In genomic region chr13:55005691-55006414, GRCm38 (mm10) we compare ENCODE assay signal across 21 mouse cellular contexts. TPM values are rescaled to one million over a fixed set of nuclear protein-coding genes. Genes with fewer than 3 reads are reported as not detected.
DNase-seq lines count a peak whose midpoint lies in the region; ATAC-seq and TF ChIP-seq lines count a peak whose summit lies in the region.
"Had no signal": no experiment of that assay in that cellular context is flagged by ENCODE, and none has a peak within 500 bp of the region (broad histone marks: within the 10 kb centered on the region; RNA-seq: fewer than 3 reads in every experiment).

No protein-coding gene starts in this region.

- intact Hi-C loops in left cerebral cortex, postnatal 36 days (cut with DNase I): no loop called here

- no peak overlapping the region for H3K4me3 ChIP-seq in embryonic facial prominence, embryonic 12.5 days
- no peak overlapping the region for H3K4me3 ChIP-seq in embryonic facial prominence, embryonic 10.5 days
- no peak overlapping the region for H3K4me3 ChIP-seq in midbrain, embryonic 12.5 days
- no peak overlapping the region for H3K4me3 ChIP-seq in midbrain, embryonic 11.5 days (ENCODE audit: low read depth, low read length)
- peak overlapping the region; percentile 30; the same call in 1 of the 2 replicates for H3K4me3 ChIP-seq in G1E (ENCODE audit: low read depth, low read length)
- H3K4me3 ChIP-seq: limb, embryonic 12.5 days; liver, embryonic 13.5 days; stomach, embryonic 15.5 days had no signal

- H3K27me3 ChIP-seq in embryonic facial prominence, embryonic 12.5 days: 0 out of 2 replicates have a peak, but pooled peaks cover 2% of the 10 kb centered on the region
- H3K27me3 ChIP-seq in embryonic facial prominence, embryonic 10.5 days (replicated peaks; ENCODE audit: low read depth, poor library complexity, severe bottlenecking): peaks cover 85% of the 10 kb centered on the region
- H3K27me3 ChIP-seq in midbrain, embryonic 12.5 days: peaks cover 71% of the 10 kb centered on the region
- H3K27me3 ChIP-seq in midbrain, embryonic 11.5 days (ENCODE audit: control insufficient read depth, insufficient read depth, low read length): peaks cover 8% of the 10 kb centered on the region; the same call in 1 of the 2 replicates
- H3K27me3 ChIP-seq in G1E (ENCODE audit: insufficient read depth, low read length): peaks cover 3% of the 10 kb centered on the region; the same call in 1 of the 2 replicates
- H3K27me3 ChIP-seq: liver, embryonic 13.5 days; stomach, embryonic 15.5 days had no signal

- ATAC-seq in embryonic facial prominence, embryonic 12.5 days (ENCODE audit: insufficient number of reproducible peaks, insufficient read depth, low FRiP score, low TSS enrichment): 0 out of 2 replicates have a peak, but pooled peaks have one; percentile 4
- no peak for ATAC-seq in midbrain, embryonic 12.5 days (ENCODE audit: low FRiP score, low read depth)
- ATAC-seq in midbrain, embryonic 11.5 days (ENCODE audit: low FRiP score): no peak
- ATAC-seq in G1E (ENCODE audit: extremely low read depth, insufficient number of reproducible peaks, low FRiP score, poor library complexity, severe bottlenecking): no peak
- no peak for ATAC-seq in granulocyte monocyte progenitor cell, adult 5-6 weeks (replicated peaks; ENCODE audit: poor library complexity, severe bottlenecking)
- ATAC-seq: CD4-positive, CD25-positive, alpha-beta regulatory T cell, adult 4 months; inflammation-experienced regulatory T-cells, adult 6 months had no signal

- 79% methylated on average over 31 of the region's 31 CpGs for WGBS in embryonic facial prominence, embryonic 12.5 days
- 83% methylated on average over 31 of the region's 31 CpGs for WGBS in embryonic facial prominence, embryonic 10.5 days
- 72% methylated on average over 31 of the region's 31 CpGs for WGBS in midbrain, embryonic 12.5 days
- 77% methylated on average over 31 of the region's 31 CpGs for WGBS in midbrain, embryonic 11.5 days

- H3K4me1 ChIP-seq in embryonic facial prominence, embryonic 12.5 days: no peaks in the 10 kb centered on the region
- peaks cover 17% of the 10 kb centered on the region for H3K4me1 ChIP-seq in embryonic facial prominence, embryonic 10.5 days
- peaks cover 37% of the 10 kb centered on the region for H3K4me1 ChIP-seq in midbrain, embryonic 12.5 days
- H3K4me1 ChIP-seq in midbrain, embryonic 11.5 days (ENCODE audit: control insufficient read depth, insufficient read depth, low read length): peaks cover 29% of the 10 kb centered on the region
- H3K4me1 ChIP-seq in G1E (ENCODE audit: insufficient read depth, low read depth, low read length): no peaks in the 10 kb centered on the region
- H3K4me1 ChIP-seq: limb, embryonic 12.5 days; liver, embryonic 13.5 days had no signal

- H3K4me2 ChIP-seq in embryonic facial prominence, embryonic 12.5 days (replicated peaks): no peak overlapping the region
- H3K4me2 ChIP-seq in midbrain, embryonic 12.5 days (replicated peaks): no peak overlapping the region
- no peak overlapping the region for H3K4me2 ChIP-seq in midbrain, embryonic 11.5 days
- H3K4me2 ChIP-seq: limb, embryonic 12.5 days; liver, embryonic 13.5 days; stomach, embryonic 15.5 days had no signal

- H3K9me3 ChIP-seq in embryonic facial prominence, embryonic 12.5 days: no peaks in the 10 kb centered on the region
- H3K9me3 ChIP-seq in embryonic facial prominence, embryonic 10.5 days: no peaks in the 10 kb centered on the region
- no peaks in the 10 kb centered on the region for H3K9me3 ChIP-seq in midbrain, embryonic 12.5 days
- no peaks in the 10 kb centered on the region for H3K9me3 ChIP-seq in midbrain, embryonic 11.5 days (ENCODE audit: control insufficient read depth, low read length)
- no peaks in the 10 kb centered on the region for H3K9me3 ChIP-seq in G1E (replicated peaks)
- H3K9me3 ChIP-seq: limb, embryonic 12.5 days; liver, embryonic 13.5 days; stomach, embryonic 15.5 days had no signal

- no peak overlapping the region for H3K27ac ChIP-seq in embryonic facial prominence, embryonic 12.5 days
- H3K27ac ChIP-seq in embryonic facial prominence, embryonic 10.5 days (replicated peaks): no peak overlapping the region
- H3K27ac ChIP-seq in midbrain, embryonic 12.5 days (replicated peaks): no peak overlapping the region
- no peak overlapping the region; the same call in 1 of the 2 replicates for H3K27ac ChIP-seq in midbrain, embryonic 11.5 days (ENCODE audit: low read depth, low read length)
- H3K27ac ChIP-seq: limb, embryonic 12.5 days; liver, embryonic 13.5 days; stomach, embryonic 15.5 days had no signal

- no peaks in the 10 kb centered on the region for H3K36me3 ChIP-seq in embryonic facial prominence, embryonic 12.5 days
- no peaks in the 10 kb centered on the region for H3K36me3 ChIP-seq in embryonic facial prominence, embryonic 10.5 days (replicated peaks)
- H3K36me3 ChIP-seq in midbrain, embryonic 12.5 days: no peaks in the 10 kb centered on the region
- H3K36me3 ChIP-seq in midbrain, embryonic 11.5 days (ENCODE audit: control insufficient read depth, insufficient read depth, low read length): no peaks in the 10 kb centered on the region
- H3K36me3 ChIP-seq in G1E (replicated peaks): no peaks in the 10 kb centered on the region
- H3K36me3 ChIP-seq: limb, embryonic 12.5 days; liver, embryonic 13.5 days; stomach, embryonic 15.5 days had no signal

- DNase-seq in embryonic facial prominence, embryonic 10.5 days (ENCODE audit: low spot score): no peak
- peak; percentile 40 to 60 for DNase-seq in left cerebral cortex, postnatal 36 days (ENCODE audit: low spot score in 2 of 2)
- no peak for DNase-seq in left cerebral cortex, adult 11 months (ENCODE audit: low spot score)
- no peak for DNase-seq in midbrain, embryonic 11.5 days (ENCODE audit: low spot score, missing footprints)
- DNase-seq in G1E (ENCODE audit: low spot score): no peak
- DNase-seq: adrenal gland, postnatal 25 days; cerebellum, adult 11-12 months; cerebellum, postnatal 36 days; gastrocnemius, postnatal 14 days; kidney, adult 8-10 months; kidney, postnatal 4 days; layer of hippocampus, adult 9-11 months; liver, embryonic 13.5 days had no signal

- TF ChIP-seq CTCF in G1E (IDR thresholded peaks at IDR 0.05; ENCODE audit: low read depth, low read length): no peak

- H3K9ac ChIP-seq in embryonic facial prominence, embryonic 12.5 days: no peak overlapping the region
- peak overlapping the region; percentile 4; the same call in 1 of the 2 replicates for H3K9ac ChIP-seq in midbrain, embryonic 12.5 days (replicated peaks)
- no peak overlapping the region for H3K9ac ChIP-seq in midbrain, embryonic 11.5 days (ENCODE audit: low read length)
- H3K9ac ChIP-seq: limb, embryonic 12.5 days; liver, embryonic 13.5 days; stomach, embryonic 15.5 days had no signal

RNA-seq across cellular contexts. Expression of gene Hk3, which starts 15.3 kb away (rescaled TPM):
- polyA plus RNA-seq in embryonic facial prominence, embryonic 12.5 days (2016; fragmentation: Nextera tagmentation; extraction: Ambion mirVana): 0.76 and 0.93 TPM in 2 replicates
- 0.39 and 0.65 TPM in 2 replicates for polyA plus RNA-seq in embryonic facial prominence, embryonic 10.5 days (2016; fragmentation: Nextera tagmentation; extraction: Ambion mirVana)
- total RNA-seq in left cerebral cortex, postnatal 36 days (2021): 1 to 10 TPM; 1.1 to 1.7 TPM
- 0.75 and 1.3 TPM in 2 replicates for polyA plus RNA-seq in midbrain, embryonic 12.5 days (2016; fragmentation: Nextera tagmentation; extraction: Ambion mirVana)
- 0.94 and 0.95 TPM in 2 replicates for polyA plus RNA-seq in midbrain, embryonic 11.5 days (2014; fragmentation: Nextera tagmentation; extraction: Ambion mirVana)
- total RNA-seq in G1E (2014; fragmentation: Nextera tagmentation): not detected in 2 replicates
- total RNA-seq in G1E (2017): 0.11 and 0.23 TPM in 2 replicates
- 0.02 and 0.06 TPM in 2 replicates for polyA plus RNA-seq in G1E (2012)
- 190 and 234 TPM in 2 replicates for total RNA-seq in granulocyte monocyte progenitor cell, adult 5-6 weeks (2014; fragmentation: Nextera tagmentation)
- 194 and 218 TPM in 2 replicates for total RNA-seq in granulocyte monocyte progenitor cell, adult 5-6 weeks (2017)
- total RNA-seq: MEL had no signal

RNA-seq across cellular contexts. Expression of gene Unc5a, which starts 56.6 kb away (rescaled TPM):
- polyA plus RNA-seq in embryonic facial prominence, embryonic 12.5 days (2016; fragmentation: Nextera tagmentation; extraction: Ambion mirVana): 1.6 TPM in 2 replicates
- polyA plus RNA-seq in embryonic facial prominence, embryonic 10.5 days (2016; fragmentation: Nextera tagmentation; extraction: Ambion mirVana): 2.1 and 2.2 TPM in 2 replicates
- total RNA-seq in left cerebral cortex, postnatal 36 days (2021): 100 to 1,000 TPM in 1 of 2 experiments, 10 to 100 TPM in 1; 96.3 to 101 TPM
- polyA plus RNA-seq in midbrain, embryonic 12.5 days (2016; fragmentation: Nextera tagmentation; extraction: Ambion mirVana): 2.6 and 4.4 TPM in 2 replicates
- 2.2 and 2.9 TPM in 2 replicates for polyA plus RNA-seq in midbrain, embryonic 11.5 days (2014; fragmentation: Nextera tagmentation; extraction: Ambion mirVana)
- total RNA-seq in G1E (2014; fragmentation: Nextera tagmentation): not detected in 2 replicates
- 0.06 TPM in 1 of 2 replicates, not detected in the other for total RNA-seq in G1E (2017)
- polyA plus RNA-seq in G1E (2012): 0.02 TPM in 1 of 2 replicates, not detected in the other
- total RNA-seq in granulocyte monocyte progenitor cell, adult 5-6 weeks (2014; fragmentation: Nextera tagmentation): not detected in 2 replicates
- 0.30 TPM in 1 of 2 replicates, not detected in the other for total RNA-seq in granulocyte monocyte progenitor cell, adult 5-6 weeks (2017)
- total RNA-seq: MEL had no signal

Comparison
In these comparisons a context has a peak if more than half of its experiments do, and no peak if none do; other contexts are left out.
1. DNase-seq: peak in left cerebral cortex, postnatal 36 days (2 of 2); none in embryonic facial prominence, embryonic 10.5 days (single experiment), left cerebral cortex, adult 11 months (single experiment), midbrain, embryonic 11.5 days (single experiment) and G1E (single experiment).